Mouse (Mus musculus): ENCODE data around the gene Bdnf. TPM values are rescaled to one million over a fixed set of nuclear protein-coding genes. Genes with fewer than 3 reads are reported as not detected.

Gene Bdnf
- total RNA-seq (2023) = not detected

DNA sequence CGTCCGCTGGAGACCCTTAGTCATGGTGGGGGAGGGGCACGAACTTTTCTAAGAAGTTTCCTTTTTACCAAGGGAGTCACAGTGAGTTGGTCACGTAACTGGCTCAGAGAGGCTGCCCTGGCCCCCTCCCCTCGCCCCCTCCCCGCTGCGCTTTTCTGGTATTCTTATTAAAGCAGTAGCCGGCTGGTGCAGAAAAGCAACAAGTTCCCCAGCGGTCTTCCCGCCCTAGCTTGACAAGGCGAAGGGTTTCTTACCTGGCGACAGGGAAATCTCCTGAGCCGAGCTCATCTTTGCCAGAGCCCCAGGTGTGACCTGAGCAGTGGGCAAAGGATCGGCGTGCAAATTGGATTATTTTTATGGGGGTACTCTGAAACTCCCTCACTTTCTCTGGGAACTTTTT, at the start of gene Bdnf:
TSS of gene Bdnf (plus strand) at position 169 of the 400 bp plus-strand sequence.

Other genes with a start within 250 kb of the Bdnf start
- gene Lin7c, start 216.2 kb downstream of the Bdnf start, total RNA-seq (2023) = 66.0 TPM
- 0.29 TPM for gene Lgr4, start 242.9 kb downstream of the Bdnf start, total RNA-seq (2023)